Mouse (Mus musculus): Measurements from ENCODE around the gene Malsu1. TPM values are rescaled to one million over a fixed set of nuclear protein-coding genes. Genes with fewer than 3 reads are reported as not detected.
A peak's percentile ranks its signal among the peaks of the same experiment; 100 is the strongest.

The Malsu1 gene
- polyA plus RNA-seq, 1 experiment from 2014 or later = 74.2 TPM

DNA sequence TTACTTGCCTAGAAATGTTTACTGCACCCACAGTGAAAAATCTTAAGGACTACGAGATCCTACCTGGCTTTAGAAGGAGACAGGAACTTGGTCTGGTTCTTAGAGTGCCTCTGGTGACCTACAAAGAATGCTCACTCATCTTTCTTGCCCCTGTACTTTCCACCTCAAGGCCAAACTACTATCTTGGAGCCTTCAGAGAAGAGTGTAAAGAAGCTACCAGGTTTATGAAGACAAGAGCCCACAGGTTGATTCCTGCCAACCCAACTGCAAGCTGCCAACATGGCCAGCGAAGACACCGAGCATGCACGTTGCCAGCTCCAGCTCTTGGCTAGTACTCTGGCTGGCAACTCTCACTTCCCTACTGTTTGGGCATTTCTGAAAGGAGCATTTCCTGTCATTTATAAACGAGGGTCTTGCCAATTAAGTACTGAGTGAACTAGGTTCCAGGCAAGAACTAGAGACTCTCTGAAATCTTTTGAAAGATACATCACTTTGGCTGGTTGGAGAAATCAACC is 24.1 kb downstream of the Malsu1 start:
- Histone ChIP-seq H3K9ac (no peak overlapping the region), H3K36me3 (replicated peaks; ENCODE audit: control insufficient read depth, insufficient read depth) (peaks cover 63% of the 10 kb centered on the region), H3K27me3 (ENCODE audit: control insufficient read depth, insufficient read depth, low read length) (no peaks in the 10 kb centered on the region), H3K4me1 (replicated peaks; ENCODE audit: control insufficient read depth, insufficient read depth, low read length) (peaks cover 13% of the 10 kb centered on the region; the same call in 1 of the 2 replicates), H3K4me2 (replicated peaks) (peak overlapping the region; percentile 30; the same call in 1 of the 2 replicates), H3K4me3 (replicated peaks; ENCODE audit: low read length) (no peak overlapping the region), H3K27ac (peak overlapping the region; percentile 20; the same call in 1 of the 2 replicates), H3K9me3 (ENCODE audit: control insufficient read depth, low read length) (no peaks in the 10 kb centered on the region)
- 81% methylated on average over 5 of the region's 5 CpGs for WGBS
- DNase-seq (ENCODE audit: low spot score) (no peak), ATAC-seq (ENCODE audit: low FRiP score) (no peak)

DNA sequence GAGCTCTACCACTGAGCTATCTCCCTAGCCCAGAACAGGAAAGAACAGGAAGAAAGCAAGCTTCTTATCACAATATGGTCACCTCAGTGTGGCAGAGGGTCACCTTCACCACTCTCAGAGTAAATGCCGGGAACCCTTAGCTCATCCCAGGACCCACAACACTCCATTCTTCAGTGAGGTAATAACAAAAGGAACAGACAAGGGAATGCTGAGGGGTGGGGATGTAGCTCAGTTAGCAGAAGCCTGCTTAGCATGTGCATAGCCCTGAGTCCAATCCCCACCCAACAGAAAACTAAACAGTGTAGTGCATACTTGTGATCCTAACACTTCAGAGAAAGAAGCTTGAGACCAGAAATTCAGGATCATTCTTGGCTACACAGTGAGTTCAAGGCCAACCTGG is 25.5 kb downstream of the Malsu1 start:
- peaks cover 63% of the 10 kb centered on the region for H3K36me3 ChIP-seq (replicated peaks; ENCODE audit: control insufficient read depth, insufficient read depth)
- DNase-seq (ENCODE audit: low spot score) = no peak
- no peaks in the 10 kb centered on the region for H3K27me3 ChIP-seq (ENCODE audit: control insufficient read depth, insufficient read depth, low read length)
- H3K9ac ChIP-seq = no peak overlapping the region
- no peak overlapping the region for H3K4me3 ChIP-seq (replicated peaks; ENCODE audit: low read length)
- peaks cover 13% of the 10 kb centered on the region; the same call in 1 of the 2 replicates for H3K4me1 ChIP-seq (replicated peaks; ENCODE audit: control insufficient read depth, insufficient read depth, low read length)
- H3K27ac ChIP-seq = no peak overlapping the region
- no peaks in the 10 kb centered on the region for H3K9me3 ChIP-seq (ENCODE audit: control insufficient read depth, low read length)
- ATAC-seq (ENCODE audit: low FRiP score) = no peak
- 83% methylated on average over 1 of the region's 1 CpGs for WGBS
- H3K4me2 ChIP-seq (replicated peaks) = no peak overlapping the region

DNA sequence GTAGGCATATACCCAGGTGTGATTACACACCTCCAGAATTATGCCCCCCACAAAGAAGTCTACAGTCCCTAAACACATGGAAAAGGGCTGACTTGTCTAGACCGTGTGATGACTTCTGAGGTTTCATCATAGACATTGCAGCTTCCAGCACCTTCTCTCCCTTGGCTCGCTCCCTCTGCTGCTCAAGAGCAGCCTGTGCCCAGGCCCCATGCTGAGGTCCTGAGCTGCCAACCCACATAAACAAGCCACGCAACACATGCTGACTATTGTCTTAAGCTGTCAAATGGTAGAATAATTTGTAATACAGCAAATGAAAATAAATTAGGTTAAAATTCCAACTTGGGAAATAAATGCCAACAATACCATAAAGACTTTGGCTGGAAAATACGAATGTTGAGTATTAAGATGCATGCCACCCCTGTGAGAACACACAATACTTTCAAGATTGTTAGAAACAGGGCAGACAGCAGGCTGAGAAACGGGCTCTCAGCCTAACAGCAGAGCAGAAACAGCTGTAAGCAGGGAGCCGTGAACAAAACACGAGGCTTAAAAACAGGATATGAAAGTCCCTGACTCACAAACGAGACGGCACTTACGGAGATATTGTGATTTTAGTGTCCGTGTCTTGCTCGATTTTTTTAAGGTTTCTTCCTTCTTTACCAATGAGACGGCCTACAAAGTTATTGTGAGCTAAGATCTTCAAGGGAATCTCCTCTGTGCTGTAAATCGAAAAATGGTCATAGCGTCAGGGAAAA is 33.3 kb downstream of the Malsu1 start:
- no peak for DNase-seq (ENCODE audit: low spot score)
- H3K4me2 ChIP-seq (replicated peaks) = no peak overlapping the region
- no peak for ATAC-seq (ENCODE audit: low FRiP score)
- peaks cover 52% of the 10 kb centered on the region for H3K36me3 ChIP-seq (replicated peaks; ENCODE audit: control insufficient read depth, insufficient read depth)
- no peak overlapping the region for H3K27ac ChIP-seq
- WGBS = 86% methylated on average over 15 of the region's 15 CpGs
- H3K27me3 ChIP-seq (ENCODE audit: control insufficient read depth, insufficient read depth, low read length) = no peaks in the 10 kb centered on the region
- H3K9me3 ChIP-seq (ENCODE audit: control insufficient read depth, low read length) = no peaks in the 10 kb centered on the region
- H3K4me1 ChIP-seq (replicated peaks; ENCODE audit: control insufficient read depth, insufficient read depth, low read length) = no peaks in the 10 kb centered on the region
- no peak overlapping the region for H3K9ac ChIP-seq
- H3K4me3 ChIP-seq (replicated peaks; ENCODE audit: low read length) = no peak overlapping the region

DNA sequence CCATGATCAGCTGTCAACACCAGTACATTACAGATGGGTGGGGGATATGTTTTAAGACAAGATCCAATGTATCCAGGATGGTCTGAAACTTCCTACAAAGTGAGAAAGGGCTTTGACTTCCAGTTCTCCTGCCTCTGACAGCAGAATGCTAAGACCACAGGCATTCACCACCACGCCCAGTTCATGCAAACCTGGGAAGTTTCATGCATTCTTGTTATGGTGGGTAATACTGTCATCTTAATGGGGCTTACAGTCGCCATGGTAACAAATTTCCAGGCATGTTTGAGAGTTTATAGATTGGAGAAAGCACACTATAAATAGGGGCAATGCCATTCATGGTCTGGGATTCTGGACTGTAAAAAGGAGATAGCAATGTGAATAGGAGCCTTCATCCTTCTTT is 35.6 kb downstream of the Malsu1 start:
- Histone ChIP-seq H3K4me1 (replicated peaks; ENCODE audit: control insufficient read depth, insufficient read depth, low read length) (no peaks in the 10 kb centered on the region), H3K36me3 (replicated peaks; ENCODE audit: control insufficient read depth, insufficient read depth) (peaks cover 30% of the 10 kb centered on the region), H3K9me3 (ENCODE audit: control insufficient read depth, low read length) (no peaks in the 10 kb centered on the region), H3K4me2 (replicated peaks) (no peak overlapping the region), H3K9ac (no peak overlapping the region), H3K27me3 (ENCODE audit: control insufficient read depth, insufficient read depth, low read length) (no peaks in the 10 kb centered on the region), H3K27ac (no peak overlapping the region), H3K4me3 (replicated peaks; ENCODE audit: low read length) (no peak overlapping the region)
- 94% methylated on average over 2 of the region's 2 CpGs for WGBS
- ATAC-seq (ENCODE audit: low FRiP score) (no peak), DNase-seq (ENCODE audit: low spot score) (no peak)

DNA sequence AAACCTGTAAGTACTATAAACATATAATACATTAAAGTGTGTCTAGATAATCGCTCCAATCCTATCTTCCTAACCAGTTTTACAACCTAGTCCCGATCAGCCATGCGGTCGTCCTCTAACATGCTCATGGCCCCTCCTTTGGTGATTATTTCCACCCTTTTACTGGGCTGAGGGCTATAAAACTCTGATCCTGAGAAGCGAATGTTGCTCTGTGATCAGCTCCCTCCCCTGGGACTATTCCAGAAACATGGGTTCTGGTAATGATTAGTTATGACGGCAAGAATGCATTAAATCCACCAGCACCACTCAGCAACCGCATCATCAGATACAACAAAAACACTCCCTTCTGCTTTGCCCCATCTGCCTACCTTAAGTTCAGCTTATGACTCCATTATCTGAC is 40.3 kb downstream of the Malsu1 start:
- no peak for ATAC-seq (ENCODE audit: low FRiP score)
- no peak overlapping the region for H3K9ac ChIP-seq
- H3K4me3 ChIP-seq (replicated peaks; ENCODE audit: low read length) = no peak overlapping the region
- H3K27me3 ChIP-seq (ENCODE audit: control insufficient read depth, insufficient read depth, low read length) = no peaks in the 10 kb centered on the region
- 81% methylated on average over 7 of the region's 7 CpGs for WGBS
- no peaks in the 10 kb centered on the region for H3K9me3 ChIP-seq (ENCODE audit: control insufficient read depth, low read length)
- H3K36me3 ChIP-seq (replicated peaks; ENCODE audit: control insufficient read depth, insufficient read depth) = peaks cover 17% of the 10 kb centered on the region; the same call in 1 of the 2 replicates
- no peak overlapping the region for H3K27ac ChIP-seq
- no peak for DNase-seq (ENCODE audit: low spot score)
- H3K4me2 ChIP-seq (replicated peaks) = no peak overlapping the region
- no peaks in the 10 kb centered on the region for H3K4me1 ChIP-seq (replicated peaks; ENCODE audit: control insufficient read depth, insufficient read depth, low read length)

DNA sequence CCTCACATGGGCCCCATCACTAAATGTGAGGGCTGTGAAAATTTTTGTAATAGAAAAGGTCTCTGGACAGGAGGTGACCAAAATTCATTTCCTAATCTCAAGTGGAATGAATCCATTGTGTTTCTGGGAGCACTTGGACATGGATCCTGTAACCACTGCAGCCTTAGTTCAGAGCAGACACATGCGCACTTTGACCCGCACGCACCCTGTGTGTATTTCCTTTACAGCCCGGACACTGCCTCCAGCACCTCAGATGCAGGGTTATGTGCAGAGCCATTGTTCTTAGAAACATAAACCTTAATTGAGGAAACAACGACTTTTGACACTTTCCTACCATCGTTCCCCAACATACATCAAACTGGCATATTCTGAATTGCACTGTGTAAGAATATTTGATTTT is 40.9 kb downstream of the Malsu1 start:
- Histone ChIP-seq H3K9me3 (ENCODE audit: control insufficient read depth, low read length) (no peaks in the 10 kb centered on the region), H3K36me3 (replicated peaks; ENCODE audit: control insufficient read depth, insufficient read depth) (peaks cover 16% of the 10 kb centered on the region; the same call in 1 of the 2 replicates), H3K9ac (no peak overlapping the region), H3K27ac (no peak overlapping the region), H3K27me3 (ENCODE audit: control insufficient read depth, insufficient read depth, low read length) (no peaks in the 10 kb centered on the region), H3K4me3 (replicated peaks; ENCODE audit: low read length) (no peak overlapping the region), H3K4me2 (replicated peaks) (no peak overlapping the region), H3K4me1 (replicated peaks; ENCODE audit: control insufficient read depth, insufficient read depth, low read length) (no peaks in the 10 kb centered on the region)
- ATAC-seq (ENCODE audit: low FRiP score) (no peak), DNase-seq (ENCODE audit: low spot score) (no peak)
- 94% methylated on average over 6 of the region's 6 CpGs for WGBS

DNA sequence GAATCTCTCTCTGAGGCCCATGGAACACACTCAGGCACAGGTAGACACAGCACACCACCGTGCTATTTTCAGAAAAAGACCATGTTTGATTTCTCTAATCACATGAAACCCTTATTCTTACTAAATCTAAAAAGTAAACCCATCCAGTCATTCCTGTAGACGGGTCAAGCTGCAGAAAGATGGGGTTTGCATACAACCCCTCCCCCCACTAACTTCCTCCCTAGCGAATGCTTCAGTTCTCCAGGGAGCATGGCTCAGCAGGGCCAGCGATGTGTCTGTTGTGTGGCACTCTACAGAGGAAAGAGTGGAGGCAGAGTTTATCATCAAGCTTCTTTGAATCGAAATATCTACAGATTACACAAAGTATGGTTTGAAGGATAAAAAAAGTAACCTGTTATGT is 42.0 kb downstream of the Malsu1 start:
- Histone ChIP-seq H3K9ac (no peak overlapping the region), H3K4me3 (replicated peaks; ENCODE audit: low read length) (no peak overlapping the region), H3K4me2 (replicated peaks) (no peak overlapping the region), H3K4me1 (replicated peaks; ENCODE audit: control insufficient read depth, insufficient read depth, low read length) (no peaks in the 10 kb centered on the region; the same call in 1 of the 2 replicates), H3K36me3 (replicated peaks; ENCODE audit: control insufficient read depth, insufficient read depth) (peaks cover 16% of the 10 kb centered on the region; the same call in 1 of the 2 replicates), H3K27me3 (ENCODE audit: control insufficient read depth, insufficient read depth, low read length) (no peaks in the 10 kb centered on the region), H3K9me3 (ENCODE audit: control insufficient read depth, low read length) (no peaks in the 10 kb centered on the region), H3K27ac (no peak overlapping the region)
- no peak for ATAC-seq (ENCODE audit: low FRiP score)
- WGBS = 73% methylated on average over 5 of the region's 5 CpGs
- no peak for DNase-seq (ENCODE audit: low spot score)

DNA sequence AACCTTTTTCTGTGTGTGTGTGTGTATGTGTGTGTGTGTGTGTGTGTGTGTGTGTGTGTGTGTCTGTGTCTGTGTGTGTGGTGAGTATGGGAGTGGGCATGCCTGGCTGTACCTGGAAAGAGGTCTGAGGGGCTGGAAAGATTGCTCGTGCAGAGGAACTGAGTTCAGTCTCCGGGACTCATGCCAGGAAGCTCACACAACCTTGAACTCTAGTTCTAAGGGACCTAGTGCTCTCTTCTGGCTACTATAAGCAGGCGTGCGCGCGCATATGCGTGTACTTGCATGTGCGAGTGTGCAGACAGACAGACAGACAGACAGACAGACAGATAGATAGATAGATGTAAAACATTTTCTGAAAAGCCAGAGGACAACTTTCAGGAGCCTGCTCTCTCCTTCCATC is 42.6 kb downstream of the Malsu1 start:
- DNase-seq (ENCODE audit: low spot score) (no peak), ATAC-seq (ENCODE audit: low FRiP score) (no peak)
- Histone ChIP-seq H3K9me3 (ENCODE audit: control insufficient read depth, low read length) (no peaks in the 10 kb centered on the region), H3K36me3 (replicated peaks; ENCODE audit: control insufficient read depth, insufficient read depth) (peaks cover 16% of the 10 kb centered on the region; the same call in 1 of the 2 replicates), H3K27me3 (ENCODE audit: control insufficient read depth, insufficient read depth, low read length) (no peaks in the 10 kb centered on the region), H3K4me2 (replicated peaks) (no peak overlapping the region), H3K27ac (no peak overlapping the region), H3K4me1 (replicated peaks; ENCODE audit: control insufficient read depth, insufficient read depth, low read length) (no peaks in the 10 kb centered on the region; the same call in 1 of the 2 replicates), H3K9ac (no peak overlapping the region), H3K4me3 (replicated peaks; ENCODE audit: low read length) (no peak overlapping the region)
- WGBS = 95% methylated on average over 8 of the region's 8 CpGs

DNA sequence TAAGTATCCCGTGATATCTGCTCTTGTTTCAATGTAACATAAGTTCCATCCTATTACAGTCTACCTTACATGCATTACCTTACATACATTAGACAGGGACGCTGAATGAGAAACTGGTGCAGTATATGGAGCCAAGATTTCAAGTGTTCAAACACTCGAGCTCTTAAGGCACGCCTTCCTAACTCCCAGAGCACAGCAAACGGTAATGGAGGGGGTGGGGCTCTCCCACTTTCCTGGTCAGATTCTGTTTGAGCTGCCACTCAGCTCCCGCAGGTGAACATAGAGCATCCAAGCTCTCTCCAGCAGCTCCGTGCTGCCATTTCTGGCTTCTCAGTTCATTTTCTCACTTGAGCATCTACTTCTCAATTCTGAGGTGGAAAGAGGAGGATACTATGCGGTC is 44.9 kb downstream of the Malsu1 start:
- ATAC-seq (ENCODE audit: low FRiP score) = no peak
- Histone ChIP-seq H3K9me3 (ENCODE audit: control insufficient read depth, low read length) (no peaks in the 10 kb centered on the region), H3K4me2 (replicated peaks) (no peak overlapping the region), H3K27ac (no peak overlapping the region), H3K27me3 (ENCODE audit: control insufficient read depth, insufficient read depth, low read length) (no peaks in the 10 kb centered on the region), H3K4me1 (replicated peaks; ENCODE audit: control insufficient read depth, insufficient read depth, low read length) (no peaks in the 10 kb centered on the region; the same call in 1 of the 2 replicates), H3K4me3 (replicated peaks; ENCODE audit: low read length) (no peak overlapping the region), H3K9ac (no peak overlapping the region), H3K36me3 (replicated peaks; ENCODE audit: control insufficient read depth, insufficient read depth) (peaks cover 16% of the 10 kb centered on the region; the same call in 1 of the 2 replicates)
- WGBS = 79% methylated on average over 8 of the region's 8 CpGs
- no peak for DNase-seq (ENCODE audit: low spot score)
